Mouse (Mus musculus): ENCODE data around the gene Mmachc.

- TF ChIP-seq FLI1 (IDR thresholded peaks at IDR 0.05; ENCODE audit: low read length) (no peak), GATA1 (IDR thresholded peaks at IDR 0.05; ENCODE audit: borderline replicate concordance, low read length) (no peak)
These were observed 7.2 kb downstream of the Mmachc start for GRCm38 (mm10) chr4:116700964-116701363.

All from megakaryocyte, embryonic 14.5 days (primary cell).